Mouse (Mus musculus) frontal cortex, adult 2 months (tissue): ENCODE measurements around the gene Chmp5. TPM values are rescaled to one million over a fixed set of nuclear protein-coding genes. Genes with fewer than 3 reads are reported as not detected.
"Not testable (repeated sequence)": the region's sequence is repeated elsewhere in the genome, so short reads cannot be mapped to it uniquely, and the experiment has no call there.

Experiments
- DNase-seq, 2 experiments: peaks; one replicate each; pipeline ENCODE4 v3.0.0; 2022; ENCODE audit warnings: low spot score in 1 of 2; ENCODE audit errors: extremely low spot score in 1 of 2
- polyA plus RNA-seq: library from polyadenylated mRNA; depleted of rRNA; stranded (reverse); fragments of >200 nt; gene quantifications from 2 replicates; pipeline ENCODE4 v1.2.3, GENCODE M21; 2012; rRNA removed

The Chmp5 gene
- 110 and 116 TPM in 2 replicates for polyA plus RNA-seq

DNA sequence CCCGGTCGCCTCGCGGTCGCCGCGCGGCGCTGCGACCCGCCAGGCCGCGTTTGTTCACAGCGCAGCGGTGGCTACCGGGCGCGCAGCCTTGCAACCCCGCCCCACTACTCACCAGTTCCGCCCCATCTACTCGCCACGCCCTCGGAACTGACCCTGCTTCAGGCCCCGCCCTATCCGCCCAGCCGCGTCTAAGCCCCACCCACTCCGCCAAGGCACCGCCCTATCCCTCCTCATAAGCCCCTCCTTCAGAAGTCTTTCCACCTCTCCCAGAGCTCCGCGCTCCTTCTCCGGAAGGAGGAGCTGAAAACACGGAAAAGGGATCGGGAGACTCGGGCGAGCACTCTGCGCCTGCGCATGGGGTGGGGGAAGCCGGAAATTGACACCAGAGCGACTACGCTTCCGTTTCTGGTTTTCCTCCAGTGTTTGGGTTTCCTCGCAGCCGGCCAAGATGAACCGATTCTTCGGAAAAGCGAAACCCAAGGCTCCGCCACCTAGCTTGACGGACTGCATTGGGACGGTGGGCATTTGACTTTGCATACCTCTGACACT, at the start of gene Chmp5, which contains the start of gene Bag1:
TSS of gene Chmp5 (plus strand) at position 248 of the 549 bp plus-strand sequence.
TSS of gene Bag1 (minus strand) at position 135 of the 549 bp plus-strand sequence.
- peak; percentile 97 to 98 for DNase-seq

DNA sequence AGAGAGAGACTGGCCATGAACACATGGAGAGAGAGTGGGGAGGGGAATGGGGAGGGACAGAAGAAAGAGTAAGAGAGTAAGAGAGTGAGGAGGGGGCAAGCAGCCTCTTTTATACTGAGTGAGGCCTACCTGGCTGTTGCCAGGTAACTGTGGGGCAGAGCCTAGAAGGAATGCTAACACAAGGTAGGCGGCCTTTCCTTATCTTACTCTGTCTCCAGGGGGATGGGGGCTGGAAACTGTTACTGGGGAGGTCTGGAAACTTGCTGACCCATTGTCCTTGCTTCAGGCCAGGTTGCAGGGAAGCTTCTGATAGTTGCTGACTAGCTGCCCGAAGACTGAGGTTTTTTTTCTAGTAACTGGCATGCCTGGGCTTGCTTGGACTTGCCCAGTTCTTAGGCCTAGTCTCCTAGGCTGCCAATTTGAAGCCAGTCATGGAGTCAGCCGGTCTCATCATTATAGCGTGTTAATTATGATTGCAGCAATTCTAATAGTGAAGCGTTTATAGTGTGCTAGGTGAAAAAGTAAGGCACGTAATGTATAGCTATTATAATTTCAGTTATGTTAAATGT, 49.6 kb upstream of the Chmp5 start:
- DNase-seq = no peak

DNA sequence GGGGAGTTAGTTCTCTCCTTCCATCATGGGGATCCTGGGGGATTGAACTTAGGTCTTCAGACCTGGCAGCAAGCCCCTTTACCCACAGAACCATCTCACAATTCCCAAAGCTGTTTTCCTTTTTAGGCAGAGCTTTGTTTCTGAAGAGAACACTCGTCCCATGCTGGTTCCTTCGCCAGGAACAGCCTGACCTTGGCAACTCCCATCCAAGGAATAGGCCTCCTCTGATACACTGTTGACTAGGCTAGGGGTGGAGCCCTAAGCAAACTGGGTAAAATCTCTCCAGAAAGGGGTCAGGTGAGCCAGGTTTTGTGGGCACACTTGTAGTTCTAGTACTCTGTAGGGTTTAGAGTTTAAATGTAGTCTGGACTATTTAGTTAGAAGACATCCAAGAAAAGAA, 48.9 kb upstream of the Chmp5 start:
- DNase-seq = no peak

DNA sequence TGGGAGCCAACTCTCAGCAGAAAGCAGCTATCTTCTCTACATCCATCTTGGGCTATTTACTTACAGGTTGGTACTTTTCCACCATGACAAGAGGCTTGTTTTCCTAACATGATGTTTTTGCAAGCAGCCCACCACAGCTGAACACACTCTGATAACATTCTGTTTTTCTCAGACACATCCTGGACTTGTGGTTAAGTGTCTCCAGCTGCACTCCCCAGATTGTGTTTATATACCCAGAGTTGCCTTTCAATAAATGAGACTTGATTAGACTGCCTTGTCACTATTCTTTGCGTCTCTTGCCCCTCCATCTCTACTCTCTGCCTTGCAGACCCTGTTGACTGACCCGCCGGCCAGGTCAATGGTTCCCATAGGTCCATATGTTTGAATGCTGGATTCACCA, 48.1 kb upstream of the Chmp5 start:
- DNase-seq = no peak

DNA sequence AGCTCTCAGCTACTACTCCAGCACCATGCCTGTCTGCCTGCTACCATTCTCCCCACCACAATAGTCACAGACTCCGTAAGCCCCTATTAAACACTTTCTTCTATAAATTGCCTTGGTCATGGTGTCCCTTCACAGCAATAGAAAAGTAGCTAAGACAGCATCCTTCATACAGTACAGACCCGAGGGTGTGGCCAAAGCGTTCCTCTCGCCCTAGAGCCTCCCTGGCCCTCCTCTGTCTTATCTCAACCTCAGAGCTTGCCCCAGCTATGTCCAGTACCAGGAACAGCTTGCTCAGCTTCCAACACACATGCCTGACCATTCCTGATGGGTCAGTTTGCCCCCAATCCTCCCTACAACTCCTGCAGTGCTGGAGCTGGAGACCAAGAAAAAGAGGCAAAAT, 47.6 kb upstream of the Chmp5 start:
- no peak for DNase-seq

DNA sequence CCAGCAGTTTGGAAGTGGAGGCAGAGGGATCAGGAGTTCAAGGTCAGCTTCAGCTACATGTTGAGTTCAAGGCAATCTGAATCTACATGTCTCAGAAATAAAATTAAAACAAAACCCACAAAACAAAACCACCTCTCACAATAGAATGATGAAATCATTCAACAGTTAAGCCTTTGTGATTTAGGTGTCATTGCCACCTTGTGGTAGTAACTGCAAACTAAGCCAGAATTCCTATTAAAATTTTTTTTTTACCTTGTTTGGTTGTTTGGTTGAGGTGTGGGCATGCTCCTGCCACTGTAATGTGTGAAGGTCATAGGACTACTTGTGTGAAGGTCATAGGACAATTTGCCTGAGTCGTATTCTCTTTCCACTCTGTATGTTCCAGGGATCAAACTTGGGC, 41.9 kb upstream of the Chmp5 start:
- peak in 1 of 2 experiments; percentile 53 for DNase-seq

DNA sequence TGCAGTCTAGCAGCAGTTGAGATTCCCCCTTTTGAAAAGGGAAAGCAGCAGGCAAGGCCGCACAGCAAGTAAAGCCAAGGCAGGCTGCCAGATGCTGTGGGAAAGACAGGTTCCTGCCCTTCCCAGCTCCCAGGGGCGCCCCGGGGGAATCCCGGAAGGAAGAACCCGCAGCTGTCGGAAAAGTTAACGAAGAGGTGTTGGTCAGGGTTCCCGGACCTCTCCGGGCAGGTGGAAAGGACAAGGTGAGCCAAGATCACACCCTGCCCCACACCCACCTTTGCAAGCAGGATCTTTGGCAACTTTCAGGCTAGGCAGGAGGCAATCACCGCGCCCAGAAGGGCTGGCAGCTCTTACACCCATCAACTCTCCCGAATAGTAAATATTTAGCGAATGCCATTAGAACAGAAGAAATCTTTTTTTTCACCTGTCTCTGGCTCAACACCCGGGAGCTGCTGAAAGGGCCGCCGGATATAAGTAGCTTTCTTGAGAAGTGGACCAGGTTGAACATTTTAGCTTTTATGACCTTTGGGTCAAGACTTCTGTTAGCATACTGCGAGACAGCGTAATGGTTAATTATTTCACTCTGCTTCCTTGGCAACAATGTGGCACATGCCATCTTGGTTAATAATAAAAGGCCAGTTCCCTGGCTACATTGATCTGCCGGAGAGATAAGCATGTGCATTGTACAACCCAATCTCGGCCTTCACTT, 39.8 kb upstream of the Chmp5 start:
- DNase-seq = no peak

DNA sequence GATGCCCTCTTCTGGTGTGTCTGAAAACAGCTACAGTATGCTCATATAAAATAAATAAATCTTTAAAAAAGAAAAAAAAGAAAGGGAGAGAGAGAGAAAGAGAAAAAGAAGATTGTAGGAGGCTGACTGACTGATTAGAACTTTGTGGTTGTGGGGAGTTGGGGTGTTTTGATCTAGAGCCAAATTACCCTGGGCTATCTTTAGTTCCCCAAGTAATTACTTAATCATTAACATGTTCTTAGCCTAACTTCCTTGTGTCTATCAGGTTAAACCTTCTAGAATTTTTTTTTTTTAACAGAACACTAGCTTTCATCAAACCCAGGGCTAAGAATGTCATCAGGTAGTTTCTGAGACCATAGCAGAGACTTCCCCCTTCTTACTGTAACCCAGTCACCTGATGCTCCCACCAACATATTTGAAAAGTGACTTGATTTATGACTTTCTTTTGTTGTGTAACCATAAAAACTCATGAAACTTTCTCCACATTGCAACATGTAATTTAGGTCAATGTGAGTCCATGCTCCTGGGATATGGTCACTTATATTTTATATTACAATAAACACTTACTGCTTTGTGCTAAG, 33.8 kb upstream of the Chmp5 start:
- DNase-seq = no peak

DNA sequence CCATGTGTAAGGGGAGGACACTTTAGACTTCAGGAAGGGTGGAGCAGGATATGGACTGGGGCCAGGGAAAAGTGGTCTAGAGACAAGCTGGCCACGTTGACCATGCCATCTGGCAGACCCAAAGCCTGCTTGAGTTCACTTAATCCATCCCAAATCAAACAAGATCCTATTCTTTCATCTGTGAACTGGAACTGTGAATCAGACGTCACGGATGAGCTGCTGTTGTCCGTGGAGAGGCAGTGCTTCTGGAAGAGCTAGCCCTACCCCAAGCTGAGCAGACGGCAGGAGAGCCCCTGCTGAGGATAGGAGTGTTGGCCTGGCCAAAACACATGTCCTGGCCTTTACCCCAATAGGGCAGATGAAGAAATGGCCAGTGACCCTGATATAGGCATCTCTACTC, 32.3 kb upstream of the Chmp5 start:
- DNase-seq = no peak

DNA sequence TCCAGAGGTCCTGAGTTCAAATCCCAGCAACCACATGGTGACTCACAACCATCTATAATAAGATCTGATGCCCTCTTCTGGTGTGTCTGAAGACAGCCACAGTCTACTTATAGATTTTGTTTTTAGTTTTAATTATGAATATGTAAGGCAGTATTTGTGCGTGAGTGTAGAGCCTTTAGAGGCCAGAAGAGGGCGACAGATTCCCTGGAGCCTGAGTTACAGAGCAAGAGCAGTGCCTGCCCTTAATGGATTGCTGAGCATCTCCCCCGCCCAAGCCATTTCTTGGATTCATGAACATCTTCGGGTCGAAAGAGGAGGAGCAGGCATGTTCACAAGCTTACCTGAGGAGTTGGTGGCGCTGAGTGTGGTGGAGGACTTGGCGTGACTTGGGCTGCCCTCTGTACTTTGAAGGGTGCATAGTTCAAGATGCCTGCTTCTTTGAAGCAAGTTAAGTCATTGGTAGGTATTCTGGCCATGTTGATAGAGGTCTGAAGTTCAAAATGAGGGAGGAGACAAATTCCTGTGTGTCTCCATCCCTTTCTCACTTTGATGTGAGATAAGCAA, 31.5 kb upstream of the Chmp5 start:
- DNase-seq = no peak

DNA sequence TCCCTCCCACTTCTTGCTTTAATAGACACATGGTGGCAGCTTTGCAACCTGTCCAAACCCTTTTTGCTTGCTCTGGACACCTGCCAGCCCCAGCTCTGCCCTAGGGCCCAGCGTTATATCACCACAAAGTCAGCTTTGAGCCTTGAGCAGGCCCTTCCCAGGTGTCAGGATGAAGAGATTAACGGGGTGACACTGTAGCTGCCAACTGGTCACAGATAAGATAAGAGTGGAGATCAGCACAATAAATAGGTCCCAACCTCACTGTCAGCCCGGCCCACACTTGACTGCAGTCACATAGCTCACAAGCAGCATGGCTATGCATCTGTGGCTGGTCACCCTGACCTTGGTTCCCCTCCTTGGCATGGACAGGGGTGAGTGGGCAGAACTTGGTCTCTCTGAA, 28.4 kb upstream of the Chmp5 start, which contains the start of gene Spink4:
TSS of gene Spink4 (plus strand) at position 268 of the 400 bp plus-strand sequence.
- DNase-seq = no peak

DNA sequence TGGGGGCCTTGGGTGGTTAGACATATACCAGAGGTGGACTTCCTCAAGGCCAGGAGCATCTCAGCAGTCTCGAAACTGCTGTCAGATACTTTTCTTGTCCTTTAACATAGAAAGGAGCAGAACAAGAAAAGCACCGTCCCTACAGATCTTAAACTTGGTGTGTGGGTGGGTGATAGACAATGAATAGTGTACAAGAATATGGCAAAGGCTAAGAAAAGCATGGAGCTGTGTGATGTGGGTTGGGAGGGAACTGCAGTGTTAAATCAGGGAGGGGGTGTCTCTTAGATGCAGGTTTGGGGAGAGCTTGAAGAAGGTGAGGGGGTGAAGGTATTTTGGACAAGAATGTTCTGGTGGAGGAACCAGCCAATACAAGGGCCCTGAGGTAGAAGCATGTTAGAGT, 27.6 kb upstream of the Chmp5 start:
- peak; percentile 66 to 74 for DNase-seq

DNA sequence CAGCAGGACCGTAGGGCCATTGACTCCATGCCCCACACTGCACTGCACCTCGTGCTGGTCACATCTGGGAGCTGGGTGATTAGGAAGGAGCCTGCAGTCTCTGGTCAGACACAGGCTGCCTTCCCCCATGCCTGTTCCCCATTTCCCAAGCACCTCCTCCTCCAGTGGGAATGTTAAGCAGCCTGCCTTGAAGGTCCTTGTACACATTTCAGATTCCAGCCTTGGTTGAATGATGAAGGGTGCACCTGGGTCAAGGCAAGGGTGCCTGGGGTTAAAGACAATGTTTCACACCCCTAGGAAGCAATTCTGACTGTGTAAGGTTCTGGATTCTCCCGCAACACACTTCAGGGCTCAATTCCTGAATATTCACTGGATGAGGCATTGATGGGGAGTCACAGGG, 26.9 kb upstream of the Chmp5 start:
- no peak for DNase-seq

DNA sequence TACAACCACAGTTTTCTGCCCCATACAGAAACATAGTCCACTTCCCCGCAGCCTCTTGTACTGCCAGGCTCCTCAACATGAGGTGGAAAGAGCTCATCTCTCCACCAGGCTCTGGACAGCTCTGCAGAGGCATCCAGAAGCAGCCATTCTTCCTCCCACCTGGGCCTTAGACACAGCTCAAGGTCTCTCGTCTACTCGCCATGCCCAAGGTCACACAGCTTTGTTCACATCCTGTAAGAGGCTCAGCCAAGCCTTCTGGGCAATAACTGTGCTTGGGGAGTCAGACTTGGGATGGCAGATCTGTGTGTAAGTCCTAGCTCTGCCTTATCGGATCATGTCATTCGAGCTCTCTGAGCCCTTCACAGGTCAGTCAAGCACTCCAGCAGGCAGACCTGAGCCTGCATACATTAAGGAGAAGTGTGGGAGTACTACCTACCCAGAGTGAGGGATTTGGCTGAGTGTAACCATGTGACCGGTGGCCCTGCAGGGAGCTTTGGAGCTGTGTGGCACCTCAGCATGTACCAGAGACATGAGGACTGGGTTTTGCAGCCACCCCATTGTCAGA, 25.0 kb upstream of the Chmp5 start:
- DNase-seq = no peak

DNA sequence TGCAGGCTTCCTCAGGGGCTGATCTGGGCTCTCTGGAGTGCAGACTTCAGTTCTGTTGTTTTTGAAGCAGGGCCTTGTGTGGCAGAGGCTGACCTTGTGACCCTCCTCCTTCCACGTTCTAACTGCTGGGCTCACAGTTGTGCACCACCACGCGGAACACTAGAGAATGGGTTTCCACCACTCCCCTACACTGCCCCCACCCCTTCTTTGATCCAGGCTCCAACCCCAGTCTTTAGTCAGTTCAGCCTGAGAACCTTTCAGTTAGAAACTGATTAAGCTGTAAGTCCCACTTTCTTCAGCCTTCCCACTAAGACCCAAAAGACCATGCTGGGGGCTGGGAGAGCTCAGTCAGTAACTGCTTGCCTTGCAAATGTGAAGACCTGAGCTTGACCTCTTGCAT, 22.6 kb upstream of the Chmp5 start:
- DNase-seq = no peak

DNA sequence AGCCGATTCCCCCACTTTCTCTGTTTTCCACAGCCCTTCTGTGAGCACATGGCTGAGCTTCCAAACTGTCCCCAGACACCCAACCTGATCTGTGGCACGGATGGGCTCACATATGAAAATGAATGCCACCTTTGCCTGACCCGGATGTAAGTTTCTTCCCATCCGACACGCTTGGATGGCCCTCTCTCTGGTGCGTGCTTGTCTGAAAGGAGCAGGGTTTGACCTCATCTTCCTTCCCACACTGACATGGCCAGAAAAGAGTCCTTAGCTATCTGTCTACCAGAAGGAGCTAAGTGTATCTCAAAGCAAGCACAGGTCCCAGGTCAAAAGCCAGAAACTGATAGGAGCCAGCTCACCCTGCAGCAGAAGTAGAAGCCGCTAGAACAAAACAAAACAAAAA, 19.2 kb upstream of the Chmp5 start:
- DNase-seq = no peak

DNA sequence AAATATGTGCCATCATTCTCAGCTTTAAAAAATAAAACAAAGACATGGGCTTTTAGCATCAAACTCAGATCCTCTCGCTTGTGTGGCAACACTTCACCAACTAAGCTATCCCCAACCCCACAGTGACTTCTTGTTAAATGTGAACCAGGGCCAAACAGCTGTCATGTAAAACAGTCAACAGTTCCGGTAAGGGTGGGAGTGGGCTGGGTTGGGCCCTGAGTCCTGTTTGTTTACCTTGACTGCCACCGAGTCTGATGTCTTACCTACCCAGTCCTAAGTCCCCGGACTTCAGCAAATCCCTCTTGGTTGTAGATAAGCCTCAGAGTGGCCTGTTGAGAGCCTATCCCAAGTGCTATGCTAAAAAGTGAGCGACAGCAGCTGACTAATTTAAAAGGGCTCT, 14.5 kb upstream of the Chmp5 start:
- no peak for DNase-seq

DNA sequence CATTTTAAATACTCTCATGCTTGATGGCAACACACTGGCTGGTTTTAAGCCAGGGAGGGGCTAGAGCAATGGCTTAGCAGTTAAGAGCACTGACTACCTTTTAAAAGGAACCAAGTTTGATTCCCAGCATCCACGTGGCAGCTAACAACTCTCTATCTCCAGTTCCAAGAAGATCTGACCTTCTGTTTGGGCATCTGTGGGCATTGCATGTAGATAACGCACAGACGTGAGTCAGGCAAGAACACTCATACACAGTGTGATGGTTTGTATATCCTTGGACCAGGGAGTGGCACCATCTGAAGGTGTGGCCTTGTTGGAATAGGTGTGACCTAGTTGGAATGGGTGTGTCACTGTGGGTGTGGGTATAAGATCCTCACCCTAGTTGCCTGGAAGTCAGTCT, 13.8 kb upstream of the Chmp5 start:
- not testable (repeated sequence) for DNase-seq

DNA sequence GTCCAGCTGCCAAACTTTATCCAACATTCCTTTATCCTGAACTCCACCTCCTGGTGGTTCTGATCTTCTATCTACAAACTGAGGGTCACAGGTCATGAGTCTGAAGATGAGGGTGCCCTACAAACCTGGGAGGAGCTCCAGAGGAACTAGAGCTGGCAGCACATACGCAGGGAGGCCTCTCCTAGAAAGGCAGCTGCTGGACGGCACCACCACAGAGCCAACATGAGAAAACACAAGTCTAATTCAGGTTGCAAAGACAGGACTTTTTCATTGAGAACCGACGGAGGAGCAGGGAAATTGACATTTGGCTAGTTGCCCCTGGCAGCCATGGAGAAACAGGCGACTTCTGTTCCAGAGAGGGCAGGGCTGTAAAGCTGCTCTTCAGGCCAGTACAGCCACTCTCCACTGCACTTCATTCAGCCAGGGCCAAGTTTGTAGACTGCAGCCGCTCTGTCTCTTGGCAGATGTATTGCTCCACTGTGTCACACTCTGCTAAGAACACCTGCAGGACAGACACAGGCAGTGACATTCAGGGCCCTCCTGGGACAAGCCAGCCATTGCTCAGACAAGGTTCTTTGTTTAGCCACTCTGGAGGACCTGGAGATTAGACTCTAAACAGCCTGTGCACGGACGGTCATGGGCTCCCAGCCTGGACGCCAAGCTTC, 11.9 kb upstream of the Chmp5 start:
- peak; percentile 40 to 58 for DNase-seq

DNA sequence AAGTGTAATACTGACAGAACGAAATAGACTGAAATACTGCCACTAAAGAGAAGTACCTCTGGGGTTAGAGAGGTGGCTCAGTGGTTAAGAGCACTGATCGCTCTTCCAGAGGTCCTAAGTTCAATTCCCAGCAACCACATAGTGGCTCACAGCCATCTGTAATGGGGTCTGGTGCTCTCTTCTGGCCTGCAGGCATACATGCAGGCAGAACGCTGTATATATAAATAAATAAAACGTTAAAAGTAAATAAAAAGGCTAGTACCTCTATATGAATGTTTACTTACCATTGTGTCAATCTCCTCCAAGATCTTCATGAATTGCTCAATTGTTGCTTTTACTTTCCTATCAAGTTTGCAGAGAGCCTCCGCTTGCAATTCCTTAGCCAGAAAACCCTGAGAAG, 9.4 kb upstream of the Chmp5 start:
- no peak for DNase-seq

DNA sequence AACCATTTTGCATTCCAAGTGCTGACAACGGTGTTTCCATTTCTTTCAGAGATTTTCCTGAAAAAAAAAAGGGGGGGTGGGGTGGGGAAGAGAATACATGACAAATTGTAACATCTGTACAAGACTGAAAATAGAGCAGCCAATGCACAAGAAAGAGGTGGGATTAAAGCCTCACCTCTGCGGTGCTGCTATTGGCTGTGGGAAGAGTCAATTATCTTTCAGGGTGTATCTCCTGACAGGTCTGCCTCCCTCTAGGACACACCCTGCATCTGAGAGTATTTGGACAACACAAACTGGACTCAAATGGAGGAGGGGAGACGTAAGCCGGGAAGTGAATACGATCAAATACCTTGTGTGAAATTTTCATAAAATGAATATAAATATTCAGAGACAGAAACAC, 4.6 kb upstream of the Chmp5 start:
- no peak for DNase-seq
